Mouse (Mus musculus) stomach, postnatal 0 days (tissue): ENCODE measurements around the gene Lef1.

ENCODE experiments used
- CTCF ChIP-seq: IDR thresholded peaks from 2 replicates; pipeline ENCODE4 v1.5.1; 2016; ENCODE audit warnings: antibody characterized with exemption, low read depth, mild to moderate bottlenecking, moderate library complexity
- EP300 ChIP-seq: optimal IDR thresholded peaks from 2 replicates; pipeline ENCODE3; 2016; ENCODE audit warnings: antibody characterized with exemption

DNA sequence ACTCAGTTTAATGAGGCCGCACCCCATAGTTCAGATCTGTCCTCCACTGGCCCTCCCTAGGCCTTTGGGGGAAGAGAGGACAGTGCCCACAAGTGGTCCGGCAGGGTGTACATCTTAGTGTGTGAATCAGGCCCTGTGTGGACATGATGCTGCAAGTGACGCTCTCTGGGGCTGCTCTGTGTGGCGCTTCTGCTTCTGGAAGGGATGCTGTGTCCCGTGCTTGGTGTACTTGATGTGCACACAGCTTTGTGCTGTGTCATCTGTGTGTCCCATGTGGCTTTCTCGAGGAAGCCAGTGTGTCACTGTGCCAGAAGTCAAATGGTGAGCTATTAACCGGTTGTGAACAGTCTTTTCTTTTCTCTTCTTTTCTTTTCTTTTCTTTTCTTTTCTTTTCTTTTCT is 81.2 kb downstream of the Lef1 start:
- TF ChIP-seq CTCF (no peak), EP300 (no peak)
